Mouse (Mus musculus): Measurements from ENCODE around the gene Hist1h3d. TPM values are rescaled to one million over a fixed set of nuclear protein-coding genes. Genes with fewer than 3 reads are reported as not detected.
"Not testable (repeated sequence)": the region's sequence is repeated elsewhere in the genome, so short reads cannot be mapped to it uniquely, and the experiment has no call there.

The Hist1h3d gene
- total and polyA plus RNA-seq, 3 experiments = 0.94 to 182 (median 13.5) TPM

GRCm38 (mm10) chr13:23533560-23534367 is 41.8 kb upstream of the Hist1h3d start, which contains the start of gene Hist1h2af:
Hist1h2af (plus strand) TSS chr13:23533906.
- Histone ChIP-seq H3K4me1 (ENCODE audit: control insufficient read depth in 1 of 2, insufficient read depth in 2 of 2) (peaks cover 14 to 41% of the 10 kb centered on the region in 2 experiments), H3K4me2 (ENCODE audit: insufficient read depth, low read depth, poor library complexity, severe bottlenecking) (peak within 1 kb of the TSS; percentile 98), H3K27ac (ENCODE audit: insufficient read depth, low read depth) (peak within 1 kb of the TSS; percentile 93), H3K9ac (ENCODE audit: insufficient read depth, low read depth) (peak within 1 kb of the TSS; percentile 100), H3K4me3 (replicated peaks in 1 of 3; ENCODE audit: low read depth in 2 of 3, low read length in 2 of 3, poor library complexity in 1 of 3) (peak within 1 kb of the TSS; percentile 42 to 63 (median 44))
- in situ Hi-C loops (cut with MboI; ENCODE audit: low pct_ligation_motif_present, low pct_unique_long_range_greater_than_20kb, low sequenced_read_pairs); dilution Hi-C loops (cut with MboI; ENCODE audit: extremely low pct_ligation_motif_present, extremely low pct_unique_long_range_greater_than_20kb, low sequenced_read_pairs); H3K79me2 ChIP-seq (replicated peaks; ENCODE audit: control insufficient read depth, extremely low read depth, insufficient read depth, poor library complexity, severe bottlenecking); H3K9me3 ChIP-seq (replicated peaks; ENCODE audit: low read length); H3K27me3 ChIP-seq (replicated peaks); H3K36me3 ChIP-seq (replicated peaks in 1 of 2; ENCODE audit: control insufficient read depth in 1 of 2, insufficient read depth in 1 of 2, low read length in 1 of 2): not testable (repeated sequence)
- TF ChIP-seq CHD2 (IDR thresholded peaks at IDR 0.05; ENCODE audit: low read length) (peak; percentile 63), TBP (conservative IDR thresholded peaks at IDR 0.05; ENCODE audit: low read depth, low read length) (peak; percentile 97), NELFE (IDR thresholded peaks at IDR 0.05; ENCODE audit: low read depth, low read length) (peak; percentile 85), MXI1 (IDR thresholded peaks at IDR 0.05; ENCODE audit: low read depth, low read length) (peak; percentile 73; the same call in 1 of the 2 replicates), SIN3A (IDR thresholded peaks at IDR 0.05; ENCODE audit: low read length) (peak; percentile 89), TCF12 (IDR thresholded peaks at IDR 0.05; ENCODE audit: low read depth, low read length) (peak; percentile 81), CHD1 (IDR thresholded peaks at IDR 0.05; ENCODE audit: low read depth, low read length) (peak; percentile 76; the same call in 1 of the 2 replicates), ZMIZ1 (IDR thresholded peaks at IDR 0.05; ENCODE audit: low read depth, low read length) (peak; percentile 93), MEF2A (IDR thresholded peaks at IDR 0.05; ENCODE audit: borderline replicate concordance, low read depth, low read length) (peak; percentile 27; the same call in 1 of the 2 replicates), ZNF384 (IDR thresholded peaks at IDR 0.05; ENCODE audit: low read depth, low read length) (peak; percentile 93), UBTF (IDR thresholded peaks at IDR 0.05; ENCODE audit: low read depth, low read length) (peak; percentile 49; the same call in 1 of the 2 replicates), POLR2A (IDR thresholded peaks at IDR 0.05; ENCODE audit: low read depth, low read length) (peak; percentile 86), E2F4 (IDR thresholded peaks at IDR 0.05; ENCODE audit: insufficient replicate concordance, low read depth, low read length) (peak; percentile 99)
- DNase-seq (ENCODE audit: extremely low read depth) = peak; percentile 94

- peak; percentile 86 for DNase-seq (ENCODE audit: extremely low read depth)
- in situ Hi-C loops (cut with MboI; ENCODE audit: low pct_ligation_motif_present, low pct_unique_long_range_greater_than_20kb, low sequenced_read_pairs) = no loop called here
- dilution Hi-C loops (cut with MboI; ENCODE audit: extremely low pct_ligation_motif_present, extremely low pct_unique_long_range_greater_than_20kb, low sequenced_read_pairs) = no loop called here
- Histone ChIP-seq H3K27me3 (replicated peaks) (no peaks in the 10 kb centered on the region), H3K9ac (ENCODE audit: insufficient read depth, low read depth) (peak overlapping the region; percentile 100), H3K9me3 (replicated peaks; ENCODE audit: low read length) (no peaks in the 10 kb centered on the region), H3K27ac (ENCODE audit: insufficient read depth, low read depth) (peak overlapping the region; percentile 93), H3K36me3 (replicated peaks in 1 of 2; ENCODE audit: control insufficient read depth in 1 of 2, insufficient read depth in 1 of 2, low read length in 1 of 2) (no peaks in the 10 kb centered on the region), H3K4me1 (ENCODE audit: control insufficient read depth in 1 of 2, insufficient read depth in 2 of 2) (peaks cover 9 to 44% of the 10 kb centered on the region in 2 experiments; a peak in 3 of 4 replicates), H3K4me3 (replicated peaks in 1 of 3; ENCODE audit: low read depth in 2 of 3, low read length in 2 of 3, poor library complexity in 1 of 3) (peak overlapping the region; percentile 41 to 63 (median 42)), H3K4me2 (ENCODE audit: insufficient read depth, low read depth, poor library complexity, severe bottlenecking) (peak overlapping the region; percentile 98), H3K79me2 (replicated peaks; ENCODE audit: control insufficient read depth, extremely low read depth, insufficient read depth, poor library complexity, severe bottlenecking) (no peaks in the 10 kb centered on the region)
- no peak; the same call in none of the 2 replicates for TF ChIP-seq ZMIZ1 (IDR thresholded peaks at IDR 0.05; ENCODE audit: low read depth, low read length)
- TF ChIP-seq MYC (IDR thresholded peaks at IDR 0.05; ENCODE audit: low read depth, low read length) = no peak
- TF ChIP-seq KAT2A (IDR thresholded peaks at IDR 0.05; ENCODE audit: insufficient replicate concordance, low read length) = no peak
- no peak for TF ChIP-seq MAZ (IDR thresholded peaks at IDR 0.05; ENCODE audit: low read depth, low read length)
- TF ChIP-seq ZC3H11A (IDR thresholded peaks at IDR 0.05; ENCODE audit: low read depth, low read length) = no peak
- TF ChIP-seq JUND (conservative IDR thresholded peaks at IDR 0.05; ENCODE audit: low read depth, low read length) = no peak
- TF ChIP-seq NELFE (IDR thresholded peaks at IDR 0.05; ENCODE audit: low read depth, low read length) = peak; percentile 31
- TF ChIP-seq ZKSCAN1 (IDR thresholded peaks at IDR 0.05; ENCODE audit: borderline replicate concordance, low read depth, low read length) = no peak
- TF ChIP-seq MAFK (IDR thresholded peaks at IDR 0.05; ENCODE audit: insufficient replicate concordance, low read length) = no peak
- no peak; the same call in 1 of the 2 replicates for TF ChIP-seq MXI1 (IDR thresholded peaks at IDR 0.05; ENCODE audit: low read depth, low read length)
- no peak for TF ChIP-seq ETS1 (conservative IDR thresholded peaks at IDR 0.05; ENCODE audit: low read depth, low read length)
- TF ChIP-seq IRF4 (IDR thresholded peaks at IDR 0.05; ENCODE audit: low read depth, low read length) = no peak
- no peak for TF ChIP-seq PAX5 (IDR thresholded peaks at IDR 0.05; ENCODE audit: low read length)
- TF ChIP-seq UBTF (IDR thresholded peaks at IDR 0.05; ENCODE audit: low read depth, low read length) = no peak; the same call in 1 of the 2 replicates
- TF ChIP-seq TCF12 (IDR thresholded peaks at IDR 0.05; ENCODE audit: low read depth, low read length) = no peak
- TF ChIP-seq TBP (conservative IDR thresholded peaks at IDR 0.05; ENCODE audit: low read depth, low read length) = peak; percentile 58; the same call in 1 of the 2 replicates
- TF ChIP-seq HCFC1 (IDR thresholded peaks at IDR 0.05; ENCODE audit: low read depth, low read length) = no peak
- peak; percentile 51; the same call in 1 of the 2 replicates for TF ChIP-seq POLR2A (IDR thresholded peaks at IDR 0.05; ENCODE audit: low read depth, low read length)
- TF ChIP-seq NRF1 (IDR thresholded peaks at IDR 0.05; ENCODE audit: low read depth, low read length) = no peak
- no peak for TF ChIP-seq MEF2A (IDR thresholded peaks at IDR 0.05; ENCODE audit: borderline replicate concordance, low read depth, low read length)
- no peak for TF ChIP-seq USF2 (conservative IDR thresholded peaks at IDR 0.05; ENCODE audit: low read depth, low read length)
Measured at GRCm38 (mm10) chr13:23534368-23535131, 41.0 kb upstream of the Hist1h3d start.

Data from CH12.LX (cell line).